ENCODE assay signal across 21 mouse cellular contexts in the genomic region with DNA sequence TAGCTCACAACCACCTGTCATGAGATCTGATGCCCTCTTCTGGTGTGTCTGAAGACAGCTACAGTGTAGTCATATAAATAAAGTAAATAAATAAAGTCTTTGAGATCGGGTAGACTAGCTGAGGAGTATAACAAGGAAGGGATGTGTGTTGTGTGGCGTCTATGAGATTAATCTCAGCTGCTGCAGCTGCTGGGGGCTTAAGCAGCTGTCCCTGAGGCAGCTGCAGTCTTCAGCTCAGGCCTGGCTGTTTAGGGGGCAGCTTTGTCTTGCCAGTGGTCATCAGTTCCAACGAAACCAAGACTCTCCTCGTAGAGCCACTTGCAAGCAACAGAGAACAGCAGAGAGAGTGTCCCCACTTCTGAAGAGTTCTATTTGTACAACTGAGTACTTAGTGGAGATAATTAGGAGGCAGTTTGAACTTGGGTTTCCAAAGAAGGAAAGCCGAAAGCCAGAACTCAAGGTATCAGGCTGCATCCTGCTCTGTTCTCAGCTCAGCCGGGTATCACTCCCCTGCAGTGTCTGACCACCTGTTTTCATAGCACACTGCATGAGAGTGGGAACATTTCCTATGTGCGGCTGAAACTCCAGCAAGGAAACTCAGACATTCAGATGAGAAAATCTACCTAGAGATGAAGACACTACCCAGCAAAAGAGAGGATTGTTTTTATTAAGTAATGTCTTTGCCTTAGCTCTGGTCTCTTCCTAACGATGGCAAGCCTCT. TPM values are rescaled to one million over a fixed set of nuclear protein-coding genes. Genes with fewer than 3 reads are reported as not detected.
"Had no signal": no experiment of that assay in that cellular context is flagged by ENCODE, and none has a peak within 500 bp of the region (broad histone marks: within the 10 kb centered on the region; RNA-seq: fewer than 3 reads in every experiment).

No protein-coding gene starts in this region.

- H3K36me3 ChIP-seq: intestine, embryonic 15.5 days; kidney, embryonic 15.5 days; limb, embryonic 12.5 days; midbrain, embryonic 12.5 days; midbrain, embryonic 15.5 days; neural tube, embryonic 13.5 days; stomach, embryonic 15.5 days had no signal

- H3K9me3 ChIP-seq: intestine, embryonic 15.5 days; kidney, embryonic 15.5 days; limb, embryonic 12.5 days; midbrain, embryonic 12.5 days; midbrain, embryonic 15.5 days; neural tube, embryonic 13.5 days; stomach, embryonic 15.5 days had no signal

- H3K27ac ChIP-seq: intestine, embryonic 15.5 days; kidney, embryonic 15.5 days; limb, embryonic 12.5 days; liver, embryonic 14.5 days; macrophage; midbrain, embryonic 12.5 days; midbrain, embryonic 15.5 days; neural tube, embryonic 13.5 days; stomach, embryonic 15.5 days had no signal

- H3K4me2 ChIP-seq: intestine, embryonic 15.5 days; kidney, embryonic 15.5 days; limb, embryonic 12.5 days; liver, embryonic 11.5 days; lung, embryonic 14.5 days; midbrain, embryonic 12.5 days; midbrain, embryonic 15.5 days; neural tube, embryonic 13.5 days; stomach, embryonic 15.5 days had no signal

- DNase-seq: kidney, adult 18-20 months; kidney, postnatal 10 days; kidney, postnatal 36 days; liver, postnatal 0 days; lung, embryonic 14.5 days; retina, postnatal 1 day; right cerebral cortex, postnatal 25 days; spleen, adult 18-20 months; thymus, postnatal 36 days had no signal

- H3K27me3 ChIP-seq: stomach, embryonic 15.5 days had no signal

- H3K4me1 ChIP-seq: limb, embryonic 12.5 days; midbrain, embryonic 15.5 days had no signal

- ATAC-seq: intestine, embryonic 15.5 days; liver, postnatal 0 days; lung, postnatal 0 days; midbrain, embryonic 15.5 days had no signal

- H3K9ac ChIP-seq: intestine, embryonic 15.5 days; kidney, embryonic 15.5 days; limb, embryonic 12.5 days; liver, embryonic 14.5 days; liver, postnatal 0 days; lung, embryonic 14.5 days; midbrain, embryonic 12.5 days; midbrain, embryonic 15.5 days; neural tube, embryonic 13.5 days; stomach, embryonic 15.5 days had no signal

- H3K4me3 ChIP-seq: intestine, embryonic 15.5 days; kidney, embryonic 15.5 days; limb, embryonic 12.5 days; midbrain, embryonic 12.5 days; midbrain, embryonic 15.5 days; neural tube, embryonic 13.5 days; stomach, embryonic 15.5 days had no signal

RNA-seq across cellular contexts. Expression of a gene that starts 11.5 kb away (rescaled TPM):
- total RNA-seq: megakaryocyte, adult 5-6 weeks had no signal
- polyA plus RNA-seq: liver, postnatal 0 days; macrophage had no signal
